Mouse (Mus musculus) cerebral cortex, adult 2 months (tissue): ENCODE results near the gene Ndufc1.

Experiments used
- WGBS: fragments of 180-500 bp; shearing (Covaris S2); methylation state at CpG from one replicate; pipeline ENCODE4 v1.1.7; 2018; 5-methylcytosine and 5-hydroxymethylcytosine counted together

The Ndufc1 gene

GRCm38 (mm10) chr3:51395461-51396145 is 13.2 kb downstream of the Ndufc1 start:
- WGBS = 66% methylated on average over 19 of the region's 19 CpGs

- WGBS = 89% methylated on average over 3 of the region's 3 CpGs
Observed at GRCm38 (mm10) chr3:51394881-51395280, 13.9 kb downstream of the Ndufc1 start.

GRCm38 (mm10) chr3:51393651-51394050 is 15.1 kb downstream of the Ndufc1 start:
- 97% methylated on average over 2 of the region's 2 CpGs for WGBS

- WGBS = 99% methylated on average over 3 of the region's 3 CpGs
Observed at GRCm38 (mm10) chr3:51393018-51393417, 15.8 kb downstream of the Ndufc1 start.

- WGBS = 94% methylated on average over 5 of the region's 5 CpGs
Observed at GRCm38 (mm10) chr3:51391591-51391990, 17.2 kb downstream of the Ndufc1 start.

GRCm38 (mm10) chr3:51391095-51391494 is 17.7 kb downstream of the Ndufc1 start:
- WGBS = 91% methylated on average over 5 of the region's 5 CpGs

- WGBS = 16% methylated on average over 13 of the region's 13 CpGs
Observed at GRCm38 (mm10) chr3:51388904-51389303, 19.9 kb downstream of the Ndufc1 start.

GRCm38 (mm10) chr3:51387868-51388381 is 20.9 kb downstream of the Ndufc1 start:
- 89% methylated on average over 8 of the region's 8 CpGs for WGBS

- 78% methylated on average over 3 of the region's 3 CpGs for WGBS
Observed at GRCm38 (mm10) chr3:51387134-51387451, 21.7 kb downstream of the Ndufc1 start.

GRCm38 (mm10) chr3:51386441-51387133 is 22.2 kb downstream of the Ndufc1 start:
- 62% methylated on average over 12 of the region's 12 CpGs for WGBS

GRCm38 (mm10) chr3:51383409-51383808 is 25.4 kb downstream of the Ndufc1 start:
- 79% methylated on average over 12 of the region's 12 CpGs for WGBS

GRCm38 (mm10) chr3:51380660-51381014 is 28.2 kb downstream of the Ndufc1 start:
- WGBS = 49% methylated on average over 4 of the region's 5 CpGs

GRCm38 (mm10) chr3:51379786-51380659 is 28.8 kb downstream of the Ndufc1 start:
- WGBS = 65% methylated on average over 5 of the region's 5 CpGs

GRCm38 (mm10) chr3:51378665-51378946 is 30.2 kb downstream of the Ndufc1 start:
- WGBS = 92% methylated on average over 3 of the region's 3 CpGs

- WGBS = 44% methylated on average over 31 of the region's 31 CpGs
Observed at GRCm38 (mm10) chr3:51377878-51378664, 30.7 kb downstream of the Ndufc1 start.

- 84% methylated on average over 19 of the region's 19 CpGs for WGBS
Observed at GRCm38 (mm10) chr3:51375307-51376265, 33.2 kb downstream of the Ndufc1 start.

- 75% methylated on average over 5 of the region's 5 CpGs for WGBS
Observed at GRCm38 (mm10) chr3:51373544-51373943, 35.2 kb downstream of the Ndufc1 start.

GRCm38 (mm10) chr3:51372883-51373282 is 35.9 kb downstream of the Ndufc1 start:
- WGBS = 78% methylated on average over 5 of the region's 5 CpGs

- WGBS = 77% methylated on average over 2 of the region's 2 CpGs
Observed at GRCm38 (mm10) chr3:51371826-51372225, 37.0 kb downstream of the Ndufc1 start.

GRCm38 (mm10) chr3:51368011-51368410 is 40.8 kb downstream of the Ndufc1 start:
- WGBS = 74% methylated on average over 4 of the region's 4 CpGs

GRCm38 (mm10) chr3:51366926-51367325 is 41.9 kb downstream of the Ndufc1 start:
- WGBS = 80% methylated on average over 4 of the region's 4 CpGs
